Mouse (Mus musculus): Measurements from ENCODE around the gene Npl. TPM values are rescaled to one million over a fixed set of nuclear protein-coding genes. Genes with fewer than 3 reads are reported as not detected.
"Not testable (repeated sequence)": the region's sequence is repeated elsewhere in the genome, so short reads cannot be mapped to it uniquely, and the experiment has no call there.

Npl gene
- polyA plus RNA-seq, 1 experiment from 2014 or later: 5.3 TPM

DNA sequence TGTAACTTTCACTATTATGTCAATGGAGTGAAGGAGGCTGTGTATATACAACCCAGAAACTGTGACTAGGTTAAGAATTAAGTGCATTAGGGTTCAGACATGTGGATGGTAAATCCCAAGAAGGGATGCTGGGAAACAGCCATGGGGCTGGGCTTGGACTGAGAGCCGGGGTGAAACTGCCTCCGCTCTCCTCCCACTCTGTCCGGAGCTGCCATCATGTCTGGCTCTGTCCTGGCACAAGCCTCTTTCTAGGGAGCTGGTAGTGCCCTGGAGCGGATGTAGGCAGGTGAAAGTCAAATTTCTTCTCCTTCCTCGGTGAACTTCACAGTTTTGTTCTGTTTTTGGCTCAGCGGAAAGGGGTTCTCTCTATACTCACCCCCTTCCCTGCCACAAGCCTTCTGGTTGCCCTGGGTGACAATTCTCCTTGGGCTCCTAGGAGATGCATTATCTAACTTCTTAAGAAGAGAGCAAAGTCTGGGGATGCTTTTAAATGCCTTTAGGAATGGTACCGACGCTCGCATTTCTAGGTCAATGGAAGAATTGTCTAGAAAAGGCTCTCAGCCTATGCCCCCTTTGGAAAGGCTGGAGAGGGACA lies 10.0 kb downstream of the Npl start:
- no peaks in the 10 kb centered on the region for H3K9me3 ChIP-seq (ENCODE audit: control insufficient read depth, low read length)
- no peak overlapping the region for H3K4me2 ChIP-seq (replicated peaks; ENCODE audit: low read depth)
- H3K9ac ChIP-seq (ENCODE audit: low read length): no peak overlapping the region
- no peaks in the 10 kb centered on the region for H3K36me3 ChIP-seq (ENCODE audit: control insufficient read depth, insufficient read depth, low read length)
- ATAC-seq (ENCODE audit: low FRiP score, low TSS enrichment): no peak
- TF ChIP-seq EP300 (optimal IDR thresholded peaks at IDR 0.05) (no peak), CTCF (IDR thresholded peaks at IDR 0.05; ENCODE audit: low read depth) (no peak)
- H3K4me3 ChIP-seq (ENCODE audit: low read depth, low read length): no peak overlapping the region
- WGBS: 84% methylated on average over 9 of the region's 9 CpGs
- H3K27me3 ChIP-seq (ENCODE audit: control insufficient read depth, insufficient read depth, low read length): no peaks in the 10 kb centered on the region
- DNase-seq (ENCODE audit: low spot score): no peak
- no peak overlapping the region for H3K27ac ChIP-seq (replicated peaks)
- 0 out of 2 replicates have a peak, but pooled peaks cover 2% of the 10 kb centered on the region for H3K4me1 ChIP-seq (replicated peaks; ENCODE audit: control insufficient read depth, insufficient read depth)

DNA sequence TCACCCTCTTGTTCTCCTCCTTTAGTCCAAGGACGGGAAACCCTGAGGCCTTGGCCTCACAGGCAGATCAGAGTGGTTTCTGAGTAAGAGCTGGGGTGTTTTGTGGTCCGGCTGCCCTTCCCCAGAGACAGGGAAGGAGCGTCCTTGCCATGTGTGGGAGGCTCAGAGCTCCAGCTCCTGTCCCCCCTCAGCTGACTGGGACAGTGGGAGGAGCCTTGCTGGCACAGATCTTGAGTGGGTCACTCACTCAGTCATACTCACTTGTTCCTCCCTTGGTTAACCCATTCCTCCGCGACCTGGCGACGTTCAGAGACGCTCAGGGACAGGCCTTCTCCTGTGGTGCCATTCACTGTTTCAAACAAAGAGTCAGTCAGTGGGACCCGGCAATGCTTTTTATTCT lies 14.2 kb downstream of the Npl start:
- H3K4me2 ChIP-seq (replicated peaks; ENCODE audit: low read depth): no peak overlapping the region
- WGBS: 71% methylated on average over 9 of the region's 9 CpGs
- no peak overlapping the region for H3K4me3 ChIP-seq (ENCODE audit: low read depth, low read length)
- ATAC-seq (ENCODE audit: low FRiP score, low TSS enrichment): no peak
- H3K4me1 ChIP-seq (replicated peaks; ENCODE audit: control insufficient read depth, insufficient read depth): no peaks in the 10 kb centered on the region
- no peaks in the 10 kb centered on the region for H3K9me3 ChIP-seq (ENCODE audit: control insufficient read depth, low read length)
- H3K36me3 ChIP-seq (ENCODE audit: control insufficient read depth, insufficient read depth, low read length): no peaks in the 10 kb centered on the region
- DNase-seq (ENCODE audit: low spot score): no peak
- no peak overlapping the region for H3K9ac ChIP-seq (ENCODE audit: low read length)
- no peak overlapping the region for H3K27ac ChIP-seq (replicated peaks)
- no peak for TF ChIP-seq EP300 (optimal IDR thresholded peaks at IDR 0.05)
- H3K27me3 ChIP-seq (ENCODE audit: control insufficient read depth, insufficient read depth, low read length): no peaks in the 10 kb centered on the region

DNA sequence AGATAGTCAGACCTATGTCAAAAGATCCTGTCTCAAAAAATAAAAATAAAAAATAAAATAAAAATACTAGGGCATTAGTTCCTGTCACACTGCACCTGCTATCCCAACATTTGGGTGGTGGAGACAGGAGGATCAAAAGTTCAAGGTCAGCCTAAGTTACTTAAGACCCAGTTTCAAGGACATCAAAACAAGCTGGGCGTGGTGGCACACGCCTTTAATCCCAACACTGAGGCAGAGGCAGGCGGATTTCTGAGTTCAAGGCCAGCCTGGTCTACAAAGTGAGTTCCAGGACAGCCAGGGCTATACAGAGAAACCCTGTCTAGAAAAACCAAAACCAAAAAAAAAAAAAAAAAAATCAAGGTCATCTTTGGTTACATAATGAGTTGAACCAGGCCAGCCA lies 16.9 kb downstream of the Npl start:
- H3K9ac ChIP-seq (ENCODE audit: low read length); H3K9me3 ChIP-seq (ENCODE audit: control insufficient read depth, low read length); H3K4me1 ChIP-seq (replicated peaks; ENCODE audit: control insufficient read depth, insufficient read depth); H3K36me3 ChIP-seq (ENCODE audit: control insufficient read depth, insufficient read depth, low read length); H3K4me3 ChIP-seq (ENCODE audit: low read depth, low read length); H3K4me2 ChIP-seq (replicated peaks; ENCODE audit: low read depth); H3K27ac ChIP-seq (replicated peaks); ATAC-seq (ENCODE audit: low FRiP score, low TSS enrichment); DNase-seq (ENCODE audit: low spot score); H3K27me3 ChIP-seq (ENCODE audit: control insufficient read depth, insufficient read depth, low read length): not testable (repeated sequence)
- 89% methylated on average over 3 of the region's 3 CpGs for WGBS

DNA sequence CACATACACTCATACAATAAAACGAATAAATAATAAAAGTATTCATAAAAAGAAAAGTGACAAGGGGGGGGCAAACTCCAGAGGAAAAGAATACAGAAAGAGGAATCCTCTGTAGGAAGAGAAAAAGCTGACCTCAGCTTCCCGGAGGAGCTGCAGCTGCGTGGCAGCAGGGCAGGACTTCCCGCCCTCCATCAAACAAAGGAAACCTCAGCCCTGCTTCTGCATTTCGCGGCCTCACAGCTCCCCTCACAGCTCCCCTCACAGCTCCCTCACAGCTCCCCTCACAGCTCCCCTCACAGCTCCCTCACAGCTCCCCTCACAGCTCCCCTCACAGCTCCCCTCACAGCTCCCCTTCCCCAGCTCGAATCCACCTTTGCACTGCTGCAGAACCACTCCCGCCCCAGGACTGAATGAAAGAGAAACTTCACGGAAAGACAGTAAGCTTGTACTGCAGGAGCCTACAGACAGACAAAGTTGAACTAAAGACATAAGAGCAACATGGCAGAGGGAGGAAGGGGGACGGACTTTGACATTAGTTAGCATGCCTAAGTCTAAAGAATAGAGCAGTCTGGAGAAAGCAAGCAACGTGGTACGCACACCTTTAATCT lies 17.5 kb downstream of the Npl start:
- H3K9ac ChIP-seq (ENCODE audit: low read length): peak overlapping the region; percentile 51; the same call in 1 of the 2 replicates

DNA sequence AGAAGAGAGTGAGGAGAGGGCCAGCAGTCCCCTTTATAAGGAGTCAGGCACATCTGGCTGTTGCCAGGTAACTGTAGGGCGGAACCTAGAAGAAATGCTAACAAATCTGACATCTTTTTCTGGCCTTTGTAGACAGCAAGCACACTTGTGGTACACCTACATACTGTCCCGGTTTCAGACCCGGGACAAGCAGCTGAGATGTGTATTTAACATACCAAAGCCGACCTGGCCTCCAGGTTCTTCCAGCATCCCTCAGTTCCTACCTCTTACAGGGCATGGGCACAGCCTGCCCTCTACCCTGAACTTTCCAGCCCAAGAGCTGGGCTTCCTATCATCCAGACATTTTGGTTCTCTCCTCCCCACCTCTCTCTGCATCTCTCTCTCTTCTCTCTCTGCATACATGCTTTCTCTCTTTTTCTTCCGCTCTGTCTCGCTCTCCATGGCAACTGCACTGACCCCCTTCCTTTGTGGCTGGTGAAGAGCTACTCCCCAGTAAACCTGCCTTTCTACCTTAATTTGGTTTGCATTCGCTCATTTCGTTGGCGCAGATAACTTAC lies 18.1 kb downstream of the Npl start:
- Histone ChIP-seq H3K9me3 (ENCODE audit: control insufficient read depth, low read length) (no peaks in the 10 kb centered on the region), H3K27me3 (ENCODE audit: control insufficient read depth, insufficient read depth, low read length) (no peaks in the 10 kb centered on the region), H3K4me2 (replicated peaks; ENCODE audit: low read depth) (peak overlapping the region; percentile 49), H3K9ac (ENCODE audit: low read length) (no peak overlapping the region), H3K4me1 (replicated peaks; ENCODE audit: control insufficient read depth, insufficient read depth) (no peaks in the 10 kb centered on the region), H3K36me3 (ENCODE audit: control insufficient read depth, insufficient read depth, low read length) (no peaks in the 10 kb centered on the region), H3K27ac (replicated peaks) (no peak overlapping the region), H3K4me3 (ENCODE audit: low read depth, low read length) (0 out of 2 replicates have a peak overlapping the region, but pooled peaks have one; percentile 4)
- ATAC-seq (ENCODE audit: low FRiP score, low TSS enrichment) (no peak), DNase-seq (ENCODE audit: low spot score) (no peak)
- WGBS: 27% methylated on average over 9 of the region's 9 CpGs
- TF ChIP-seq EP300 (optimal IDR thresholded peaks at IDR 0.05) (no peak), CTCF (IDR thresholded peaks at IDR 0.05; ENCODE audit: low read depth) (no peak)

More for the DNA sequence above, 17.5 kb downstream of the Npl start:
- H3K36me3 ChIP-seq (ENCODE audit: control insufficient read depth, insufficient read depth, low read length): no peaks in the 10 kb centered on the region
- H3K4me3 ChIP-seq (ENCODE audit: low read depth, low read length): 0 out of 2 replicates have a peak overlapping the region, but pooled peaks have one; percentile 4
- ATAC-seq (ENCODE audit: low FRiP score, low TSS enrichment) (no peak), DNase-seq (ENCODE audit: low spot score) (peak; percentile 23)
- TF ChIP-seq CTCF (IDR thresholded peaks at IDR 0.05; ENCODE audit: low read depth) (no peak), EP300 (optimal IDR thresholded peaks at IDR 0.05) (no peak)
- no peaks in the 10 kb centered on the region for H3K4me1 ChIP-seq (replicated peaks; ENCODE audit: control insufficient read depth, insufficient read depth)
- H3K27me3 ChIP-seq (ENCODE audit: control insufficient read depth, insufficient read depth, low read length): no peaks in the 10 kb centered on the region
- 20% methylated on average over 11 of the region's 12 CpGs for WGBS
- peak overlapping the region; percentile 49 for H3K4me2 ChIP-seq (replicated peaks; ENCODE audit: low read depth)
- H3K27ac ChIP-seq (replicated peaks): no peak overlapping the region
- H3K9me3 ChIP-seq (ENCODE audit: control insufficient read depth, low read length): no peaks in the 10 kb centered on the region

DNA sequence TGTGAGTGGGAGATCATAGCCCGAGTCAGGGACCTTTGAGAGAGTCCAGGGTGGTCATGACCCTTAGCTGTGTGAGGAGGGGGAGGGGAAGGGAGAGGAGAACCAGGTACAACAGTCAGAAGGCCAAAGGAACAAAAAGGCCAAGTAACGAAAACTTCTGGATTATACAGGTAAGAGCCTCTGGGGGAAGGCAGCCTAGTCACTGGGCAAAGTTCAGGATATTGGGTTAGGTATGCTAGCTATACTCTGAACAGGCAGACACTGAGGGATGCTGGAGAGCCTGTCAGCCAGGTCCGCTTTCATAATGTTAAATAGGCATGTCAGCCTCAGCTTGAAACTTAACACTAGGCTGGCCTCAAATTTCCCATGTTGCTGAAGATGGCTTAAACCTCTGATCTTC lies 27.7 kb downstream of the Npl start:
- no peak for TF ChIP-seq CTCF (IDR thresholded peaks at IDR 0.05; ENCODE audit: low read depth)
- no peak for TF ChIP-seq EP300 (optimal IDR thresholded peaks at IDR 0.05)
- Histone ChIP-seq H3K9me3 (ENCODE audit: control insufficient read depth, low read length) (no peaks in the 10 kb centered on the region), H3K27me3 (ENCODE audit: control insufficient read depth, insufficient read depth, low read length) (no peaks in the 10 kb centered on the region), H3K4me2 (replicated peaks; ENCODE audit: low read depth) (no peak overlapping the region), H3K4me3 (ENCODE audit: low read depth, low read length) (no peak overlapping the region), H3K36me3 (ENCODE audit: control insufficient read depth, insufficient read depth, low read length) (no peaks in the 10 kb centered on the region), H3K4me1 (replicated peaks; ENCODE audit: control insufficient read depth, insufficient read depth) (no peaks in the 10 kb centered on the region), H3K9ac (ENCODE audit: low read length) (no peak overlapping the region), H3K27ac (replicated peaks) (no peak overlapping the region)
- DNase-seq (ENCODE audit: low spot score) (no peak), ATAC-seq (ENCODE audit: low FRiP score, low TSS enrichment) (no peak)
- WGBS: 43% methylated on average over 3 of the region's 3 CpGs
